ENCODE assay signal across 25 mouse cellular contexts in genomic region chr3:149503992-149504391, GRCm38 (mm10).
"Had no signal": no experiment of that assay in that cellular context is flagged by ENCODE, and none has a peak within 500 bp of the region (broad histone marks: within the 10 kb centered on the region; RNA-seq: fewer than 3 reads in every experiment).

No protein-coding gene starts in this region.

- H3K9me3 ChIP-seq: embryonic facial prominence, embryonic 10.5 days; embryonic facial prominence, embryonic 12.5 days; embryonic facial prominence, embryonic 13.5 days; embryonic facial prominence, embryonic 15.5 days; forebrain, embryonic 10.5 days; forebrain, embryonic 12.5 days; forebrain, embryonic 13.5 days; forebrain, embryonic 15.5 days had no signal

- H3K4me3 ChIP-seq: embryonic facial prominence, embryonic 10.5 days; embryonic facial prominence, embryonic 12.5 days; embryonic facial prominence, embryonic 13.5 days; embryonic facial prominence, embryonic 15.5 days; erythroblast, embryonic 14.5 days; forebrain, embryonic 10.5 days; forebrain, embryonic 12.5 days; forebrain, embryonic 13.5 days; forebrain, embryonic 15.5 days; gastrocnemius, adult 2 months; heart, adult 2 months had no signal

- H3K4me1 ChIP-seq: embryonic facial prominence, embryonic 10.5 days; embryonic facial prominence, embryonic 12.5 days; embryonic facial prominence, embryonic 13.5 days; embryonic facial prominence, embryonic 15.5 days; forebrain, embryonic 10.5 days; forebrain, embryonic 12.5 days; forebrain, embryonic 13.5 days; forebrain, embryonic 15.5 days had no signal

- H3K9ac ChIP-seq: embryonic facial prominence, embryonic 12.5 days; embryonic facial prominence, embryonic 13.5 days; embryonic facial prominence, embryonic 15.5 days; forebrain, embryonic 12.5 days; forebrain, embryonic 13.5 days; forebrain, embryonic 15.5 days; forebrain, postnatal 0 days had no signal

- H3K27ac ChIP-seq: embryonic facial prominence, embryonic 10.5 days; embryonic facial prominence, embryonic 12.5 days; embryonic facial prominence, embryonic 13.5 days; embryonic facial prominence, embryonic 15.5 days; forebrain, embryonic 10.5 days; forebrain, embryonic 12.5 days; forebrain, embryonic 13.5 days; forebrain, embryonic 15.5 days; gastrocnemius, adult 2 months; heart, adult 2 months had no signal

- H3K4me2 ChIP-seq: embryonic facial prominence, embryonic 12.5 days; embryonic facial prominence, embryonic 13.5 days; embryonic facial prominence, embryonic 15.5 days; forebrain, embryonic 12.5 days; forebrain, embryonic 13.5 days; forebrain, embryonic 15.5 days had no signal

- H3K27me3 ChIP-seq: embryonic facial prominence, embryonic 12.5 days; embryonic facial prominence, embryonic 13.5 days; embryonic facial prominence, embryonic 15.5 days; forebrain, embryonic 12.5 days; forebrain, embryonic 13.5 days; forebrain, embryonic 15.5 days had no signal

- DNase-seq: cerebellum, adult 9-10 months; cerebellum, adult 9-11 months; cerebellum, postnatal 10 days; cerebellum, postnatal 14 days; cerebellum, postnatal 25 days; cerebellum, postnatal 36 days; embryo, embryonic 11 days; forebrain, postnatal 0 days; gastrocnemius, adult 2 months; gastrocnemius, postnatal 10 days; gastrocnemius, postnatal 14 days; gastrocnemius, postnatal 25 days; gastrocnemius, postnatal 36 days; heart, adult 11 months; heart, adult 18-20 months; heart, adult 2 months had no signal

- H3K36me3 ChIP-seq: embryonic facial prominence, embryonic 10.5 days; embryonic facial prominence, embryonic 12.5 days; embryonic facial prominence, embryonic 13.5 days; embryonic facial prominence, embryonic 15.5 days; forebrain, embryonic 10.5 days; forebrain, embryonic 12.5 days; forebrain, embryonic 15.5 days had no signal
